In the genomic region with DNA sequence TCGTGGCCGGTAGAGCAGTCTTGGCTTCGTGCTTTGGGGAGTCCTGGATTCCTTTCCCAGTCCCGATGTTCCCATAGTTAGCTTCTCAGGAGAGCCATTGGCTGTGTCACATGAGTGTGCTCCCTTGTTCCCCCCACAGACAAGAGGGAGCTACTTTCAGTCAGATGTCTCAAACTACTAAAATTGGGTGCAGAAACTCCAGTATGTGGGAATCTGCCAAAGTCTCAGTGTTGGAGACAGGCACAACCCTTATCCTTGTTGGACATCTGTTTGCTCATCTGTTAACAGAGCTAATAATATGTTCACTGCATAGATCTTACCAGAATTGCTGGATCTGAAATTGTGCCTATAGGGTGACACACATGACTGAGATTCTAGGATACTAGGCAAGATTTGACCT, we compare ENCODE assay signal across 20 mouse cellular contexts. TPM values are rescaled to one million over a fixed set of nuclear protein-coding genes. Genes with fewer than 3 reads are reported as not detected.
"Had no signal": no experiment of that assay in that cellular context is flagged by ENCODE, and none has a peak within 500 bp of the region (broad histone marks: within the 10 kb centered on the region; RNA-seq: fewer than 3 reads in every experiment).

No protein-coding gene starts in this region.

- H3K9me3 ChIP-seq: midbrain, embryonic 10.5 days; midbrain, embryonic 13.5 days; midbrain, embryonic 15.5 days; neural tube, embryonic 13.5 days; neural tube, embryonic 15.5 days had no signal

- DNase-seq: lung, adult 18-20 months; lung, embryonic 14.5 days; lung, postnatal 10 days; lung, postnatal 4 days; retina, postnatal 1 day; right cerebral cortex, adult 18-20 months; right cerebral cortex, postnatal 25 days; right cerebral cortex, postnatal 4 days; spleen, adult 18-20 months; thymus, adult 18-20 months; thymus, postnatal 14 days; thymus, postnatal 36 days had no signal

- H3K4me3 ChIP-seq: midbrain, embryonic 10.5 days; midbrain, embryonic 13.5 days; midbrain, embryonic 15.5 days; myocyte; neural tube, embryonic 13.5 days; neural tube, embryonic 15.5 days had no signal

- ATAC-seq: midbrain, embryonic 13.5 days; midbrain, embryonic 15.5 days had no signal

- H3K4me2 ChIP-seq: lung, embryonic 14.5 days; midbrain, embryonic 13.5 days; midbrain, embryonic 15.5 days; neural tube, embryonic 13.5 days; neural tube, embryonic 15.5 days had no signal

- H3K9ac ChIP-seq: lung, embryonic 14.5 days; midbrain, embryonic 13.5 days; midbrain, embryonic 15.5 days; neural tube, embryonic 13.5 days; neural tube, embryonic 15.5 days had no signal

- H3K27ac ChIP-seq: midbrain, embryonic 10.5 days; midbrain, embryonic 13.5 days; midbrain, embryonic 15.5 days; neural tube, embryonic 13.5 days; neural tube, embryonic 15.5 days had no signal

- H3K36me3 ChIP-seq: midbrain, embryonic 10.5 days; midbrain, embryonic 13.5 days; midbrain, embryonic 15.5 days; neural tube, embryonic 13.5 days; neural tube, embryonic 15.5 days had no signal

- H3K4me1 ChIP-seq: midbrain, embryonic 10.5 days; midbrain, embryonic 13.5 days; midbrain, embryonic 15.5 days; neural tube, embryonic 13.5 days; neural tube, embryonic 15.5 days had no signal

- H3K27me3 ChIP-seq: midbrain, embryonic 13.5 days; midbrain, embryonic 15.5 days; neural tube, embryonic 13.5 days; neural tube, embryonic 15.5 days had no signal

RNA-seq across cellular contexts. Expression of gene Tnr, which starts 21.7 kb away (rescaled TPM):
- total RNA-seq: megakaryocyte, adult 5-6 weeks; megakaryocyte-erythroid progenitor cell, adult 5-6 weeks had no signal
- polyA plus RNA-seq: lung, embryonic 14.5 days had no signal
